Mouse (Mus musculus): ENCODE results near the gene C130060K24Rik.
A peak's percentile ranks its signal among the peaks of the same experiment; 100 is the strongest.

The C130060K24Rik gene

GRCm38 (mm10) chr6:65380918-65381772 is at the start of gene C130060K24Rik:
Gene C130060K24Rik, plus strand, starts transcription at chr6:65381105.
- DNase-seq, result peak; percentile 1

GRCm38 (mm10) chr6:65334246-65334645 is 46.7 kb upstream of the C130060K24Rik start:
- no peak for DNase-seq

- DNase-seq, result no peak
Measured at GRCm38 (mm10) chr6:65339391-65339790, 41.5 kb upstream of the C130060K24Rik start.

GRCm38 (mm10) chr6:65341360-65341759 is 39.5 kb upstream of the C130060K24Rik start:
- no peak for DNase-seq

GRCm38 (mm10) chr6:65347736-65348135 is 33.2 kb upstream of the C130060K24Rik start:
- no peak for DNase-seq

- DNase-seq, result no peak
Measured at GRCm38 (mm10) chr6:65348255-65348654, 32.6 kb upstream of the C130060K24Rik start.

GRCm38 (mm10) chr6:65351622-65352021 is 29.3 kb upstream of the C130060K24Rik start:
- DNase-seq, result no peak

GRCm38 (mm10) chr6:65375918-65376317 is 5.0 kb upstream of the C130060K24Rik start:
- DNase-seq, result no peak

GRCm38 (mm10) chr6:65421888-65422287 is 41.0 kb downstream of the C130060K24Rik start:
- DNase-seq, result no peak

- no peak for DNase-seq
Measured at GRCm38 (mm10) chr6:65427065-65427464, 46.2 kb downstream of the C130060K24Rik start.

GRCm38 (mm10) chr6:65433159-65433558 is 52.3 kb downstream of the C130060K24Rik start:
- DNase-seq, result no peak

- peak; percentile 25 for DNase-seq
Measured at GRCm38 (mm10) chr6:65453465-65453864, 72.6 kb downstream of the C130060K24Rik start.

- DNase-seq, result no peak
Measured at GRCm38 (mm10) chr6:65465294-65465693, 84.4 kb downstream of the C130060K24Rik start.

- no peak for DNase-seq
Measured at GRCm38 (mm10) chr6:65470320-65470719, 89.4 kb downstream of the C130060K24Rik start.

GRCm38 (mm10) chr6:65472455-65472854 is 91.5 kb downstream of the C130060K24Rik start:
- no peak for DNase-seq

- DNase-seq, result no peak
Measured at GRCm38 (mm10) chr6:65498786-65499185, 117.9 kb downstream of the C130060K24Rik start.

Measured in lung, postnatal 10 days (tissue).